Mouse (Mus musculus): ENCODE data around the gene Aplnr. TPM values are rescaled to one million over a fixed set of nuclear protein-coding genes. Genes with fewer than 3 reads are reported as not detected.

Aplnr gene
- 1 to 10 TPM; 2.5 to 5.6 TPM for total RNA-seq (2021)
- long read RNA-seq, experiment 1, partial matches to known transcripts = 0 of 4 reads
- long read RNA-seq, experiment 1, other reads (novel, unspliced or antisense) = 0 of 4 reads
- long read RNA-seq, experiment 2, transcript Aplnr-201 (1 exons, 3,699 nt) = major isoform, 8 of 9 reads
- long read RNA-seq, experiment 2, partial matches to known transcripts = 0 of 9 reads
- long read RNA-seq, experiment 2, other reads (novel, unspliced or antisense) = 1 of 9 reads

DNA sequence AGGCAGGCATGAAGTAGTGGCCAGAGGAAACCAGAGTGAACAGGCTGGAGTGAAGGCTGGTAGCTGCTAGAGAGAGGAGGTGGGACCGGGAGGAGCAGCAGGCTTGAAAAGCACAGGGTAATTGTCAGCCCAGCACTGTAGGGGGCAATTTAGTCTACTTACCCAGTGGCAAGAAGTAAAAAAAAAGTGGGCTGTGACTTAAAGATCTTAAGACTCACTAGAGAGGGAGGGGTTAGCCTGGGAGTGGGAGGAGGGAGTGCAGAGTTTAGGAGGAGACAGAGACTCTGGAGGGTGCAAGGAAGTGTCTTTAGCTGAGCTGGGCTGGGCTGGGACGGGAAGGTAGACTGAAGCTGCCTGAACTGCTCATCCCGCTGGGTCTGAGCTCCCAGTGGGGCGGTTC, at the start of gene Aplnr:
Aplnr (plus strand) TSS at position 137 of the 400 bp plus-strand sequence.
- H3K27ac ChIP-seq = peak within 1 kb of the TSS; percentile 79
- no peak for DNase-seq
- TF ChIP-seq CTCF (IDR thresholded peaks at IDR 0.05) = no peak
- intact Hi-C loops (cut with DNase I) = no loop called here
- H3K4me3 ChIP-seq = peak within 1 kb of the TSS; percentile 67

DNA sequence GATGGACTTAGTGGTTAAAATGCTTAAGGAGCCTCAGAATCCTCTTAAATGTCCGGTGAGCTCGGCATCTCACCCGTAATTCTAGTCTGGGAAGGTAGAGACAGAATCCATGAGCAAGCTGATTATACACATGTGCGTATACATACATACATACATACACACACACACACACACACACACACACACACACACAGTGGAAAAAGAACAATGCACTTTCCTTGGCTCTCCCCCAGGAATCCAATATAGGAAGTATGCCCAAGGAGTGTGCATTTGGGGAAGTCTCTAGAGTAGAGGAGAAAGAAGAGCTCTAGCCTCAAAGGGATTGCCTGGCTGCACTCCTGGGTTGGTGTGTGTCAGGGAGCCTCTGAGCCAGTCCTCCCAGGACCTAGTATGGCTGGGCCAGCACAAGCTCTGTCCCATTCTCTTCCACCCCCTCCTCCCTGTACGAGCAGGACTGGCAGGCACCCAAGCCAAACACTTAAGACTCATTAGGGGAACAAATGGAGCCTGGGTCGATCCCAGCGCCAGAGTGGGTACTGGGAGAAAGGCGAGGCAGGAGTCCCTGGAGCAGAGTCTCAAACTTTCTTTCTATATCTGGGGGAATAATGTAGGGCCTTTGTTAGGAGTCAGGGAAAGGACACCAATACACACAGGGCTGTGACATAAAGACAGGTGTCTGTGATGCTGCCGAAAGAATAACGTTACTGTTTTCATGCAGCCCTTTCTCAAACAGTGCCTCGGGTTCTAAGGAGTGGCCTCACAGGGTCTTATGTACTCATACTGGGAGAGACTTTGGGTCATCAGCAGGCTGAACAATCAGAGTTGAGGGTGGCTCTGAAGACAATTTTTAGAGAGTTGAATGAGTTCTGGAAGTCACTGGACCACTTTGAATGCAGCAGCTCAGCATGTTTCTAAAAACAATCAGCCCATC, 47.0 kb upstream of the Aplnr start:
- H3K27ac ChIP-seq = no peak overlapping the region
- TF ChIP-seq CTCF (IDR thresholded peaks at IDR 0.05) = no peak
- DNase-seq = peak; percentile 30
- no peak overlapping the region for H3K4me3 ChIP-seq
- intact Hi-C loops (cut with DNase I) = no loop called here

DNA sequence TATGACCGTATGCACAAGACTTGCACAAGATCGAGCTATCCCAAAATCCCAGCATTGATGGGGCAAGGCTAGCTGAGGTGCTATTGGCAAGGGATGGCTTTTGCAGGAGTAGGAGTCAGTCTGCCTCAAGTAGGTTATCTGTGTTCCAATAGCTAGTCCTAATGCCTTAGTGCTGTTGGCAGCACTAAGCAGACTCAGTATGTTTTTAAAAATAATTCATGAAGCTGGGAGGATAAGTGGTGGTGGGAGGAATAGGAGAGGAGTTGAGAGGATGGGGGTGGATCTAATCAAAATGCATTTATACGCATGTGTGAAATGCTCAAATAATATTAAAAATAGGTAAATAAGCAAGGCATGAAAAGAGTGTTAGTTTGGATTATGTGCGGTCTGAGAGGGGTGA, 44.7 kb upstream of the Aplnr start:
- H3K4me3 ChIP-seq = no peak overlapping the region
- no peak for DNase-seq

DNA sequence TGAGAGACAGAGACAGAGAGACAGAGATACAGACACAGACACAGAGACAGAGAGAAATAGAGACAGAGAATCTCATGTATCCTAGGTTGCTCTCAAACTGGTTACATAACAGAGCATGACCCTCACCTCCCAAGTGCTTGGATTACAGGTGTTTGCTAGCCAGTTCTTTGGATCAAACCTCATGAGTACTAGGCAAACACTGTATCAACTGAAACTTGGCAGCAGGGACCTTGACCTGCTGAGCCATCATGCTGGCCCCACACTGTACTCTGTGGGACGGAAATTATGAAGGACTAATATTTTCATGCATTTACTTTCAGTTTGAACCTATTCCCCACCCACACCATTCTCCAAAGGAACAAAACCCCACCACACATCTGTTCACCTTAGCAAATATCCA, 42.6 kb upstream of the Aplnr start:
- H3K4me3 ChIP-seq = no peak overlapping the region
- no peak for DNase-seq
- TF ChIP-seq CTCF (IDR thresholded peaks at IDR 0.05) = no peak
- no peak overlapping the region for H3K27ac ChIP-seq
- intact Hi-C loops (cut with DNase I) = no loop called here

More for the DNA sequence above, 44.7 kb upstream of the Aplnr start:
- intact Hi-C loops (cut with DNase I) = no loop called here
- TF ChIP-seq CTCF (IDR thresholded peaks at IDR 0.05) = no peak
- no peak overlapping the region for H3K27ac ChIP-seq

DNA sequence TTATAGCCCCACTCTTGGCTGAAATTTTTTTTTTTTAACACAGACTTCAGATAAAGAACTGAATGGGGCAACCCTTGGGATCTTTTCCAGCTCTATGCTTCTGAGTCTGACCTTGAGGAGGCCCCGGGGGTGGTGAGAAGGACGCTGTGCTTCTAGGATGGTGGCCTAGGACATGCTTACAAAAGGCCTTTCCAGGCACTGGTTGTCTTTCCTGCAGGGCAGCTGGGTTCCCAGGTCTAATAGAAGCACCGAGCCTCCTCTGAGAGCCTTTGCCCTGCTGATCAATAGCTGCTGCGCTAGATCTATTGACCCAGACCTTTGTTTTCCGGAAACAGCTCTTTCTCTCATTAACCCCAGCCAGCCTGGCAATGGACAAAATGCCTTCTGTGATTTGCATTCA, 40.1 kb upstream of the Aplnr start:
- no peak for TF ChIP-seq CTCF (IDR thresholded peaks at IDR 0.05)
- no peak overlapping the region for H3K4me3 ChIP-seq
- intact Hi-C loops (cut with DNase I) = no loop called here
- DNase-seq = no peak
- no peak overlapping the region for H3K27ac ChIP-seq

DNA sequence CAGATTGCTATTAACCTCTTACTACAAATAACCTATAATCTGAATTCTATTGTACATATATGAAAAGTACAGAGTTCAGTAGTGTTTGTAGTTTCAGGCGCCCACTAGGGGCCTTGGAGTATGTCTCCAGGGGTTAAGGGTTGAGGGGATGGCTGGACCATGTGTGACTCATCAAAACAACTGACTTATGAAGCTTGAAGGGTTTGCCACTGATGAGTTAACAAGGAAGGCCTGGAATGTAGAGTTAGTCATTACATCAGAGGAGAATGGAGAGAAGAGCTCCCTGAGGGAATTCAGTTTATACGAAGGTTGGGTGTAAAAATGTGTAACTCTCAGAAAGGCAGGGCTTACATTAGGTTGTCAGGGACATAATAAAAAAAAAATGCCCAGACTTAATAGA, 38.0 kb upstream of the Aplnr start:
- DNase-seq = no peak
- intact Hi-C loops (cut with DNase I) = no loop called here
- no peak overlapping the region for H3K4me3 ChIP-seq
- no peak for TF ChIP-seq CTCF (IDR thresholded peaks at IDR 0.05)
- peak overlapping the region; percentile 85; the same call in 1 of the 2 replicates for H3K27ac ChIP-seq

DNA sequence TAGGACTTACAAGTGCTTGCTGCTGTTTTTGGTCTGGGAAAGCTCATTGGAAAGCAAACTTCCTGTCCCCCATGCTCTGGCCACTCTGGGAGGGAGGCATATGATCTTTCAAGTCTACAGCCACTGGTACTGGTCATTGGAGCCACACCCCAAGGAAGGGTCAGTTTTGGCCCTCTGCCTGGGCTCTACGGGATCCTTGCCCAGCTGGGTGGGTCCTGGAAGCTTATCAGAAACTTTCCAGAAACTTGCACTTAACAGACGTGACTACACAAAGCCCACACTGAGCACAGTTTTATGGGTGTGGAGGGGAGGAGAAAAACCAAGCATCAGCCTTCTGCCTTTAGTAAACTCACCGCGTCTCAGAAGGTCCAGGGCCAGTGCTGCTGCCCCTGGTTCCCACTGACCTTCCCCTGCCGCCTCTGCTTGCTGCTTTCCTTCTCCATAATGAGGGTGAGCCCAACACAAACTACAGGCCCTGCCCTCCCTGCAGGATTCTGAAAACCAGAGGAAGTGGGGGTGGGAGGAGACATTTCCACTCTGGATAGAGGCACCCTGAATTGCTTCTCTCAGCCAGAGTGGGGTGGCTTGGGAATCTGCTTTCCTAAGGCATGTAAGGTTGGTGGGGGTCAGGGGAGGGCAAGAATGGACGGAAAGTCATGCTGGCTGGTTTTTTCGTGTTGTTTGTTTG, 37.1 kb upstream of the Aplnr start:
- TF ChIP-seq CTCF (IDR thresholded peaks at IDR 0.05) = no peak

DNA sequence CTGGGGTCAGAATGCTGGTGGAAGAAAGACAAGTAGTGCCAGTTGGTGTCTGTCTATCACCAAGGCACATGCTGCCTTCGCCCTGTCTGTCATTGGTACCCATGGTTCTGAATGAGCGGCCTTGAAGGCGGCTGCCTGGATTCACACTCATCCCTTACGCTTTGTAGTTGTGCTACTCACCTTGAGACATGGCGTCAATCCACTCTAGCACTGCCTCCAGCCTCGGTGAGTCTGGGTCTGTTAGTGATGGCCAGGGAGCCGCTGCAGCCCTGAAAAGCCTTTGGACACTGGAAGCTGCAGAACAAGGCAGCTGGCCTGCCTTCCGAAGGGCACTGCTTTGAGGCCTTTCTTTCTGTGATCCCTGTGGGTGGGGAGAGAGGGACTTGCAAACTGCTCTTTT, 32.8 kb upstream of the Aplnr start:
- DNase-seq = no peak
- no peak for TF ChIP-seq CTCF (IDR thresholded peaks at IDR 0.05)
- Histone ChIP-seq H3K27ac (no peak overlapping the region), H3K4me3 (no peak overlapping the region)
- intact Hi-C loops (cut with DNase I) = no loop called here

More for the DNA sequence above, 37.1 kb upstream of the Aplnr start:
- DNase-seq = peak; percentile 73
- peak overlapping the region; percentile 55 for H3K4me3 ChIP-seq
- intact Hi-C loops (cut with DNase I) = no loop called here
- H3K27ac ChIP-seq = peak overlapping the region; percentile 85

DNA sequence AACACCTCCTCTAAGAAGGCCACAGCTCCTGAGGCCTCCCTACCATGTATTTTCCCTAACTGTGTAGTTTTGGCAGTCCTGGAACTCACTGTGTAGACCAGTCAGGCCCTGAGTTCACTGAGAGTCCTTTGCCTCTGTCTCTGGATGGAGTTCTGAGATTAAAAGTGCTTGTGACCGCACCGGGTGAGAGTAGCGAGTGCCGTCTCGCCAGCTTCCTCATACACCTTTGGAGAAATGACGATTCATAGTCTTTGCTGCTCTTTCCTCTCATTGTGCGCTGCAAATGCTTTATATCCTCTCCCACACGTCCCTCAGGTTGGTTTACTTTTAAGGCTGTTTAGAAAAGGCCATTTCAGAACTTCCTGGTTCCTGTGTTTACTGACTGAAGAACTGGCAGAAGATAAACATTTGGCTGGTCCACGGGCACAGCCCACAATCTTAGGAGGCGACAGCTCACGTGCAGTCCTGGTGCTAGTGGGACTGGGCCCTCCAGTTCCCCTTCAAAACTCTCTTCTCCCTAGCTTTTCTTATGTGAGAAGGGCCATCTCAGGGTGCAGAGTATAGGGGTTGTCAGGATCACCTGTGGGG, 30.5 kb upstream of the Aplnr start:
- intact Hi-C loops (cut with DNase I) = no loop called here
- no peak overlapping the region for H3K27ac ChIP-seq
- DNase-seq = no peak
- no peak overlapping the region for H3K4me3 ChIP-seq
- no peak for TF ChIP-seq CTCF (IDR thresholded peaks at IDR 0.05)

DNA sequence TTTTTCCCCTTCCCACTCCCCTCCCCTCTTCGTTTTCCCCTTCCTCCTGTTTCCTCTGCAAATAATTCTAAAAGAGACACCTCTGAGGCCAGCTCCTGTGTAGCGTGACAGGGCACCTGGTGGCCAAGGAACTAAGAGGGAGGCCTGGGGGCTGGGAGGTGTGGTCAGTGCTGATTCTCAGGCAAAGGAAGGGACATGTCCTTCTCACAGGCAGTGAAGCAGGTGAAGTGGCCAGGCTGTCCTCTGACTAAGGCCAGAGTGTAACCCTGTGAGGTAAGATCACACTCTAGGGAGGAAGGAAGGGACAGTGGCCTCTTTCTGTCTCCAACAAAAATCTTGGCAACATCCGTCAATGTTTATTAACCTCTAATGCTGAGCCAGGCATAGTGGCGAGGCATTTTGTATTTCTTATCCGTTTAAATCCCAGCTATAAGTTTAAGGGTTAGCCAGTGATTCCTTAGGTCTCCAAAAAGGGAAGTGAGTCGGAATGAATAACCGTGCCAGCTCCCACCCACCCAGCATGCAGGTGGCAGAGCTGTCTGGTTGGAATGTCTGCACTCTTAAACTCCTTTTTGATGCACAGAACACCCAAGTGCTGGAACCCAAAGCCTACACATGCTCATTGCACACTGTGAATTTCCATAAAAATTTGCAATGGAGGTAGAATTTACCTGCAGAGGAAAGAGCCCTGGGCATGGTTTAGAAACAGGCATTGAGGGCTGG, 29.8 kb upstream of the Aplnr start:
- no peak for DNase-seq
- Histone ChIP-seq H3K27ac (no peak overlapping the region), H3K4me3 (no peak overlapping the region)
- intact Hi-C loops (cut with DNase I) = no loop called here
- no peak for TF ChIP-seq CTCF (IDR thresholded peaks at IDR 0.05)

DNA sequence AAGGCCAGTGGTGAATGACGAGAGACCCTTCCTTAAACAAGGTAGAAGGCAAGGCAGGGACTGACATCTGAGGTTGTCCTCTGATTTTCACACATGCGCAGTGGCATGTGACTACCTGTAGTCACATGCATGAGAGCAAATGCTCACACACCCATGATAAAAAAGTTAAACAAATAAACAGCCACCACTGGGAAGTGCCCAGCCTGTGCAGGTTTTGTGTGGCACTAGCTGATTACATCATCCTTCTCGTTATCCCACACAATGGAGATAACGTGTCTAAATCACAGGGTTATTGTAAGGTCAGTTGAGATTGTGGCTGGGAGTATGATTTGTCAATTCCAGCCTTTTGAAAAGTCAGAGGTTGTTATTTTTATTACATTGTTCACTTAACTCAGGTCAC, 29.1 kb upstream of the Aplnr start:
- no peak for TF ChIP-seq CTCF (IDR thresholded peaks at IDR 0.05)

DNA sequence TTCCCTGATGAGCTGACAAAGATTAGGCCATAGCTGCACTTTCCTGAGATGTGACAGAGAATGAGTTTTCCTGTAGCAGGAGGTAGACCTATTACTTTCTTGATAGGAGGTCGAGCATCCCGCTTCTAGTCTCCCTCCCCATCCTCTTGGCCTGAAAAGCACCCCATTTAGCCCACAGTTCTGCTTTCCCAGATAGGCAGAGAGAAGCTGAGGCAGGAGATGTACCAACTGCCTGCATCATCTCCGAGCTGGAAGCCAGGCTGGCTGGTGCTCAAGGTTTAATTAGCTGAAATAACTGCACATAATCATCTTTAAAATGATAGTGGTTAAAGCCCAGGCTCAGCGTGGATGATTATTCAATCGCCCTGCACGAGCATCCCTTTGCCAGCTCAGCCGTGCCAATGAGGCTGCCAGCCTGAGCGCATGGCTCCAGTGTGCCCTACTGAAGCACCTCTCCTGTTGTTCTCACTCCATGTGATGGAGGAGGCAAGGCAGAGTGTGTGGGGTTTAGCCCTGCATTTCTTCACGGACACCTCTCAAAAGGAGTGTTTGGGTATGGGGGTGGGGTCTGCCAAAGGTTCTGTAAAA, 25.6 kb upstream of the Aplnr start:
- intact Hi-C loops (cut with DNase I) = no loop called here
- Histone ChIP-seq H3K4me3 (no peak overlapping the region), H3K27ac (no peak overlapping the region)
- no peak for DNase-seq
- no peak for TF ChIP-seq CTCF (IDR thresholded peaks at IDR 0.05)

More for the DNA sequence above, 29.1 kb upstream of the Aplnr start:
- no peak for DNase-seq
- intact Hi-C loops (cut with DNase I) = no loop called here
- no peak overlapping the region for H3K27ac ChIP-seq
- no peak overlapping the region for H3K4me3 ChIP-seq
